In the genomic region with DNA sequence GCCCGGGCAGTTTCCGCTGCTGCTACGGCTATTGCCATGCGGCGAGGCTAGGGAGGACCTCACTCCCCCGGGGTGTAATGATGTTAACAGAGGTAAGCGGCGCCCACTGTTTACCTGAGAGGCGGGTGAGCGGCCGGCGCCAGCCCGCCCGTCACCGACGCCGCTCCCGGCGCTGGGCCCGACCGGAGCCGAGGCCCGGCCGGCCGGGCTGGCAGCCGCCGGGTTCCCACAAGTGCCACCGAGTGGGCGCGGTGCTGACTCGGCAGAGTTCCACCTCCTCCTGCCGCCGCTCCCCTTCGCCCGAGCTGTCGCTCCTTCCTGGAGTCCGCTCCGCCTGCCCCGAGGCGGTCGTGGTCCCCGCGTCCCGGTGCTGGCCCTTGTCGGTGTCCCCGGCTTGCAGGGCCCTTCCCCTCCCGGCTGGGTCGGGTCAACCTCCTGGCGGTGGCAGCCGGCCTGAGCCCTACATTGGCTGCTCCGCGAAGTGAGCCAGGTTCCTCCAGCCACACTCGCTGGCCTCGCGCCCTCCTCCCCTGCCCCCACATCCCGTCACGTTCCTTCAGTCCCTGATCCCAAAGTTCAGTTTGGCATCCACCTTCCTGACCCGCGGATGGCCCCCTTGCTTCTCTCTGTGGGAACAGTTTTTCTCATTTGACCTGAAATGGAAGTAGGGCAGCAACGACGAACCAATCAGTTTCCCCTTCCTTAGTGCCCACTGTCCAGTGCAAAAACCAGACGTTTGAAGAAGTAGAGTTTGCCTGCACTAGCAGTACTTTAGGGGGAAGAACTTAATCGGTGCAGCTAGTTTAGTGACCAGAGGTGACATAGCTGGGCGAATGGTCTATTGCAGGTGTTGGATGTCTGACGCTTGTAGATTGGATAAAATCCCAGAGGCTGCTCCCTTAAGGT, we compare ENCODE assay signal across 8 mouse cellular contexts. TPM values are rescaled to one million over a fixed set of nuclear protein-coding genes. Genes with fewer than 3 reads are reported as not detected.
A peak's percentile ranks its signal among the peaks of the same experiment; 100 is the strongest.
DNase-seq lines count a peak whose midpoint lies in the region; ATAC-seq lines count a peak whose summit lies in the region.

No protein-coding gene starts in this region.

- WGBS in forebrain, embryonic 14.5 days: 1% methylated on average over 60 of the region's 65 CpGs

- peak overlapping the region; percentile 90 for H3K4me2 ChIP-seq in forebrain, embryonic 14.5 days (ENCODE audit: low read length)

- peak overlapping the region; percentile 93 for H3K9ac ChIP-seq in forebrain, embryonic 14.5 days (ENCODE audit: low read length)

- H3K4me1 ChIP-seq in forebrain, embryonic 14.5 days (ENCODE audit: control insufficient read depth, insufficient read depth, low read length): peaks cover 3% of the 10 kb centered on the region; the same call in 1 of the 2 replicates

- intact Hi-C loops in heart, postnatal 10 days (cut with DNase I): no loop called here

- H3K36me3 ChIP-seq in forebrain, embryonic 14.5 days (ENCODE audit: control insufficient read depth, insufficient read depth, low read length): no peaks in the 10 kb centered on the region

- H3K27me3 ChIP-seq in forebrain, embryonic 14.5 days (replicated peaks; ENCODE audit: control insufficient read depth, insufficient read depth, low read length): no peaks in the 10 kb centered on the region

- peak; percentile 55 for DNase-seq in MN1 (ENCODE audit: low spot score)
- peak; percentile 82 for DNase-seq in cerebellum, adult 11-12 months
- DNase-seq in forebrain, embryonic 14.5 days (ENCODE audit: low spot score): peak; percentile 39
- DNase-seq in heart, postnatal 10 days: peak; percentile 81 to 84
- peak; percentile 71 to 82 for DNase-seq in kidney, postnatal 4 days
- peak; percentile 64 for DNase-seq in lung, postnatal 14 days
- DNase-seq in ovary, postnatal 14 days (ENCODE audit: low spot score): peak; percentile 42
- DNase-seq in thymus, postnatal 36 days: peak; percentile 64 to 73

- peak overlapping the region; percentile 96 for H3K27ac ChIP-seq in forebrain, embryonic 14.5 days (ENCODE audit: low read depth, low read length)

- peak overlapping the region; percentile 98 for H3K4me3 ChIP-seq in forebrain, embryonic 14.5 days (ENCODE audit: low read depth, low read length)

- peak; percentile 84 for ATAC-seq in forebrain, embryonic 14.5 days

- H3K9me3 ChIP-seq in forebrain, embryonic 14.5 days (replicated peaks; ENCODE audit: control insufficient read depth, low read length): no peaks in the 10 kb centered on the region

RNA-seq across cellular contexts. Expression of a gene that starts 0.6 kb away (rescaled TPM):
- polyA plus RNA-seq in forebrain, embryonic 14.5 days (2014; fragmentation: Nextera tagmentation; extraction: Ambion mirVana): 27.8 and 38.2 TPM in 2 replicates
- 10 to 100 TPM; 59.5 to 64.5 TPM for total RNA-seq in heart, postnatal 10 days (2021)

Comparison
In these comparisons a context has a peak if more than half of its experiments do, and no peak if none do; other contexts are left out.
1. Peak in every context shown above with its lines: DNase-seq, ATAC-seq, H3K4me3 ChIP-seq and H3K27ac ChIP-seq.